Mouse (Mus musculus) small intestine, adult 2 months (tissue): ENCODE measurements at regions not wholly inside any gene's neighbourhood (a gene's known extent, or its start where the extent isn't known, plus 50 kb on each side); places are given as distances from the start of the nearest gene placed in this dataset.

ENCODE experiments used
- H3K27ac ChIP-seq: fragments of 200-500 bp; 2 replicates; pipeline ENCODE4 v1.5.1; 2012; ENCODE audit warnings: low read depth, low read length, control low read depth, inconsistent platforms; ENCODE audit not compliant: insufficient read depth
- H3K27me3 ChIP-seq: fragments of 200-500 bp; 2 replicates; pipeline ENCODE4 v1.6.1; 2012; ENCODE audit warnings: mild to moderate bottlenecking, moderate library complexity, low read length, inconsistent platforms; ENCODE audit not compliant: control insufficient read depth, insufficient read depth
- H3K36me3 ChIP-seq: fragments of 200-500 bp; 2 replicates; pipeline ENCODE4 v1.6.1; 2012; ENCODE audit warnings: mild to moderate bottlenecking, low read length, control low read depth, inconsistent platforms; ENCODE audit not compliant: control insufficient read depth, insufficient read depth
- H3K4me1 ChIP-seq: fragments of 200-500 bp; 2 replicates; pipeline ENCODE4 v1.6.1; 2012; ENCODE audit warnings: low read length, inconsistent platforms, mixed read lengths; ENCODE audit not compliant: control insufficient read depth, insufficient read depth, insufficient read length
- H3K4me3 ChIP-seq: fragments of 200-500 bp; 2 replicates; pipeline ENCODE4 v1.5.1; 2012; ENCODE audit warnings: low read depth, mild to moderate bottlenecking, control low read depth, inconsistent platforms, low read length, moderate library complexity
- CTCF ChIP-seq: fragments of 200-500 bp; IDR thresholded peaks from 2 replicates; pipeline ENCODE4 v1.5.1; 2012; ENCODE audit warnings: low read depth, mild to moderate bottlenecking, control low read depth, inconsistent platforms, low read length, moderate library complexity, mixed read lengths; ENCODE audit not compliant: insufficient replicate concordance, insufficient read length; ENCODE audit errors: extremely low read depth
- POLR2A ChIP-seq: fragments of 200-500 bp; IDR thresholded peaks from 2 replicates; pipeline ENCODE4 v1.6.1; 2012; ENCODE audit warnings: low read depth, mild to moderate bottlenecking, control low read depth, inconsistent platforms, low read length, moderate library complexity
- WGBS: fragments of 180-500 bp; shearing (Covaris S2); methylation state at CpG from one replicate; pipeline ENCODE4 v1.1.7; 2018; 5-methylcytosine and 5-hydroxymethylcytosine counted together

- no peak overlapping the region for H3K4me3 ChIP-seq
- H3K27ac ChIP-seq: no peak overlapping the region
- H3K27me3 ChIP-seq: no peaks in the 10 kb centered on the region
- no peak for TF ChIP-seq CTCF
- no peak for TF ChIP-seq POLR2A
- H3K4me1 ChIP-seq: no peaks in the 10 kb centered on the region
- 88% methylated on average over 5 of the region's 5 CpGs for WGBS
- no peaks in the 10 kb centered on the region for H3K36me3 ChIP-seq
Measured at GRCm38 (mm10) chr11:19438385-19438784, 419.6 kb upstream of the Meis1 start.

GRCm38 (mm10) chr11:19441936-19442335 is 423.2 kb upstream of the Meis1 start:
- no peak overlapping the region for H3K27ac ChIP-seq
- TF ChIP-seq CTCF (no peak), POLR2A (no peak)
- no peaks in the 10 kb centered on the region for H3K27me3 ChIP-seq
- no peaks in the 10 kb centered on the region for H3K36me3 ChIP-seq
- 85% methylated on average over 4 of the region's 4 CpGs for WGBS
- H3K4me3 ChIP-seq: no peak overlapping the region
- H3K4me1 ChIP-seq: no peaks in the 10 kb centered on the region

- no peaks in the 10 kb centered on the region for H3K27me3 ChIP-seq
- H3K36me3 ChIP-seq: no peaks in the 10 kb centered on the region
- no peak overlapping the region for H3K4me3 ChIP-seq
- no peak overlapping the region for H3K27ac ChIP-seq
- no peak for TF ChIP-seq CTCF
- TF ChIP-seq POLR2A: no peak
- WGBS: 87% methylated on average over 12 of the region's 12 CpGs
- H3K4me1 ChIP-seq: no peaks in the 10 kb centered on the region
Measured at GRCm38 (mm10) chr11:19455391-19456290, 436.9 kb upstream of the Meis1 start.

- no peaks in the 10 kb centered on the region for H3K27me3 ChIP-seq
- WGBS: 65% methylated on average over 1 of the region's 1 CpGs
- no peaks in the 10 kb centered on the region for H3K36me3 ChIP-seq
- H3K27ac ChIP-seq: no peak overlapping the region
- no peaks in the 10 kb centered on the region for H3K4me1 ChIP-seq
- no peak overlapping the region for H3K4me3 ChIP-seq
- TF ChIP-seq POLR2A (no peak), CTCF (no peak)
Measured at GRCm38 (mm10) chr11:19456577-19456976, 437.8 kb upstream of the Meis1 start.

GRCm38 (mm10) chr11:19463730-19464358 is 445.1 kb upstream of the Meis1 start:
- H3K27ac ChIP-seq: no peak overlapping the region
- no peaks in the 10 kb centered on the region for H3K4me1 ChIP-seq
- TF ChIP-seq CTCF: no peak
- no peak for TF ChIP-seq POLR2A
- 67% methylated on average over 6 of the region's 6 CpGs for WGBS
- no peak overlapping the region for H3K4me3 ChIP-seq
- H3K27me3 ChIP-seq: no peaks in the 10 kb centered on the region
- no peaks in the 10 kb centered on the region for H3K36me3 ChIP-seq

GRCm38 (mm10) chr11:19468373-19468772 is 449.6 kb upstream of the Meis1 start:
- Histone ChIP-seq H3K36me3 (no peaks in the 10 kb centered on the region), H3K4me3 (no peak overlapping the region), H3K4me1 (no peaks in the 10 kb centered on the region), H3K27me3 (no peaks in the 10 kb centered on the region), H3K27ac (no peak overlapping the region)
- TF ChIP-seq CTCF: no peak
- no peak for TF ChIP-seq POLR2A
- WGBS: 76% methylated on average over 3 of the region's 3 CpGs

- Histone ChIP-seq H3K4me1 (no peaks in the 10 kb centered on the region), H3K36me3 (no peaks in the 10 kb centered on the region), H3K4me3 (no peak overlapping the region), H3K27me3 (no peaks in the 10 kb centered on the region), H3K27ac (no peak overlapping the region)
- 83% methylated on average over 3 of the region's 3 CpGs for WGBS
- TF ChIP-seq CTCF: no peak
- no peak for TF ChIP-seq POLR2A
Measured at GRCm38 (mm10) chr11:19468803-19469202, 450.0 kb upstream of the Meis1 start.
